Mouse (Mus musculus) testis, adult 2 months (tissue): ENCODE measurements at regions not wholly inside any gene's neighbourhood (a gene's known extent, or its start where the extent isn't known, plus 50 kb on each side); places are given as distances from the start of the nearest gene placed in this dataset.

Experiments
- CTCF ChIP-seq: fragments of 200-500 bp; IDR thresholded peaks from 2 replicates; pipeline ENCODE4 v1.5.1; 2012; ENCODE audit warnings: low read depth, mild to moderate bottlenecking, inconsistent platforms, low read length, moderate library complexity; ENCODE audit not compliant: control insufficient read depth, insufficient read depth, insufficient replicate concordance
- POLR2A ChIP-seq: fragments of 200-500 bp; IDR thresholded peaks from 2 replicates; pipeline ENCODE4 v1.6.1; 2012; ENCODE audit warnings: low read depth, mild to moderate bottlenecking, inconsistent platforms, low read length, moderate library complexity; ENCODE audit not compliant: control insufficient read depth

DNA sequence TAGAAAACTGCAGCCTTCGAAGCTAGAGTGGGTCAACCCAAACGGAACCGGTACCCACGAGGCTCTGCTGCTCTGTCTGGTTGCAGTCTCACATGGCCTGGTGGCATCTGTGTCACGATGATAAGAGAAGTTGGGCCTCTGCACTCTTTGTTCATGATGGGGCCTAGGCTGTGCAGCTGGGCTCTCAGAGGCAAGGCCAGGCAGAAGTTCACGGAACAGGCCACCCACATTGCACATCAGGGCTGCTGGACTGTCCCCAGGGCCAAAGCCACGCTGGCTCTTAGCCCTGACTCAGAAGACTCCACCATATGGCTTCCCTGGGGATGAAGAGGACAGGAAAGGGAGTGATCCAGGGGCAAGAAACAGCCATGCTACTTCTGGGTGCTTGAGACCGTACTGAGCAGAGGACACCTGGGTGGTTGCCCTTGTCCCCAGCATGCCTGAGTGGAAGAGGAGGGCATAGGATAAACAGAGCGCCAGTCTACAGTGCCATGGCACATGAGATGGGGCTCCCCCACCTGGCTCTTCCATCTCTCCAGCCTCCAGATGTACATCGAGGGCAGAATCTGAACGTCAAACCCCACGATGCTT is 274.1 kb downstream of the Sox9 start:
- TF ChIP-seq CTCF (no peak), POLR2A (no peak)
